Mouse (Mus musculus): ENCODE measurements around the gene Kcnc4. TPM values are rescaled to one million over a fixed set of nuclear protein-coding genes. Genes with fewer than 3 reads are reported as not detected.

Kcnc4 gene
- polyA plus RNA-seq, 1 experiment, result not detected

GRCm38 (mm10) chr3:107437666-107438065, 21.7 kb downstream of the Kcnc4 start:
- H3K36me3 ChIP-seq (replicated peaks; ENCODE audit: low read length), result no peaks in the 10 kb centered on the region
- peaks cover 59% of the 10 kb centered on the region for H3K27me3 ChIP-seq (replicated peaks)
- no peak overlapping the region for H3K4me3 ChIP-seq (replicated peaks)
- peaks cover 16% of the 10 kb centered on the region for H3K4me1 ChIP-seq
- H3K9me3 ChIP-seq, result no peaks in the 10 kb centered on the region
- TF ChIP-seq FLI1 (IDR thresholded peaks at IDR 0.05; ENCODE audit: low read length) (no peak), GATA1 (IDR thresholded peaks at IDR 0.05; ENCODE audit: borderline replicate concordance, low read length) (no peak)

GRCm38 (mm10) chr3:107436434-107436833, 22.9 kb downstream of the Kcnc4 start:
- H3K9me3 ChIP-seq, result no peaks in the 10 kb centered on the region

GRCm38 (mm10) chr3:107433614-107434013, 25.7 kb downstream of the Kcnc4 start:
- TF ChIP-seq FLI1 (IDR thresholded peaks at IDR 0.05; ENCODE audit: low read length), result no peak
- no peak for TF ChIP-seq GATA1 (IDR thresholded peaks at IDR 0.05; ENCODE audit: borderline replicate concordance, low read length)
- Histone ChIP-seq H3K4me3 (replicated peaks) (no peak overlapping the region), H3K36me3 (replicated peaks; ENCODE audit: low read length) (no peaks in the 10 kb centered on the region), H3K4me1 (no peaks in the 10 kb centered on the region), H3K9me3 (no peaks in the 10 kb centered on the region), H3K27me3 (replicated peaks) (peaks cover 48% of the 10 kb centered on the region)

More at GRCm38 (mm10) chr3:107436434-107436833, 22.9 kb downstream of the Kcnc4 start:
- H3K4me3 ChIP-seq (replicated peaks), result no peak overlapping the region
- TF ChIP-seq GATA1 (IDR thresholded peaks at IDR 0.05; ENCODE audit: borderline replicate concordance, low read length) (no peak), FLI1 (IDR thresholded peaks at IDR 0.05; ENCODE audit: low read length) (no peak)
- peaks cover 16% of the 10 kb centered on the region for H3K4me1 ChIP-seq
- H3K27me3 ChIP-seq (replicated peaks), result peaks cover 53% of the 10 kb centered on the region
- no peaks in the 10 kb centered on the region for H3K36me3 ChIP-seq (replicated peaks; ENCODE audit: low read length)

GRCm38 (mm10) chr3:107431268-107431667, 28.1 kb downstream of the Kcnc4 start:
- no peaks in the 10 kb centered on the region for H3K4me1 ChIP-seq
- H3K4me3 ChIP-seq (replicated peaks), result no peak overlapping the region
- no peaks in the 10 kb centered on the region for H3K36me3 ChIP-seq (replicated peaks; ENCODE audit: low read length)
- H3K27me3 ChIP-seq (replicated peaks), result peaks cover 44% of the 10 kb centered on the region
- peaks cover 13% of the 10 kb centered on the region for H3K9me3 ChIP-seq
- TF ChIP-seq FLI1 (IDR thresholded peaks at IDR 0.05; ENCODE audit: low read length), result no peak
- no peak for TF ChIP-seq GATA1 (IDR thresholded peaks at IDR 0.05; ENCODE audit: borderline replicate concordance, low read length)

GRCm38 (mm10) chr3:107424258-107425041, 34.9 kb downstream of the Kcnc4 start:
- no peak for TF ChIP-seq GATA1 (IDR thresholded peaks at IDR 0.05; ENCODE audit: borderline replicate concordance, low read length)
- TF ChIP-seq FLI1 (IDR thresholded peaks at IDR 0.05; ENCODE audit: low read length), result no peak
- H3K4me1 ChIP-seq, result no peaks in the 10 kb centered on the region
- H3K9me3 ChIP-seq, result peaks cover 33% of the 10 kb centered on the region
- H3K4me3 ChIP-seq (replicated peaks), result no peak overlapping the region
- H3K27me3 ChIP-seq (replicated peaks), result peaks cover 21% of the 10 kb centered on the region
- no peaks in the 10 kb centered on the region for H3K36me3 ChIP-seq (replicated peaks; ENCODE audit: low read length)

- peaks cover 22% of the 10 kb centered on the region for H3K27me3 ChIP-seq (replicated peaks)
- no peak for TF ChIP-seq GATA1 (IDR thresholded peaks at IDR 0.05; ENCODE audit: borderline replicate concordance, low read length)
- no peak for TF ChIP-seq FLI1 (IDR thresholded peaks at IDR 0.05; ENCODE audit: low read length)
- 0 out of 2 replicates have a peak, but pooled peaks cover 9% of the 10 kb centered on the region for H3K9me3 ChIP-seq
- no peak overlapping the region for H3K4me3 ChIP-seq (replicated peaks)
- no peaks in the 10 kb centered on the region for H3K4me1 ChIP-seq
- no peaks in the 10 kb centered on the region for H3K36me3 ChIP-seq (replicated peaks; ENCODE audit: low read length)
Observed at GRCm38 (mm10) chr3:107420156-107420555, 39.2 kb downstream of the Kcnc4 start.

- Histone ChIP-seq H3K4me3 (replicated peaks) (no peak overlapping the region), H3K36me3 (replicated peaks; ENCODE audit: low read length) (no peaks in the 10 kb centered on the region), H3K4me1 (no peaks in the 10 kb centered on the region), H3K27me3 (replicated peaks) (peaks cover 35% of the 10 kb centered on the region), H3K9me3 (0 out of 2 replicates have a peak, but pooled peaks cover 2% of the 10 kb centered on the region)
- TF ChIP-seq FLI1 (IDR thresholded peaks at IDR 0.05; ENCODE audit: low read length), result no peak
- TF ChIP-seq GATA1 (IDR thresholded peaks at IDR 0.05; ENCODE audit: borderline replicate concordance, low read length), result no peak
Observed at GRCm38 (mm10) chr3:107417287-107417644, 42.1 kb downstream of the Kcnc4 start.

- no peaks in the 10 kb centered on the region for H3K36me3 ChIP-seq (replicated peaks; ENCODE audit: low read length)
- TF ChIP-seq FLI1 (IDR thresholded peaks at IDR 0.05; ENCODE audit: low read length) (no peak), GATA1 (IDR thresholded peaks at IDR 0.05; ENCODE audit: borderline replicate concordance, low read length) (no peak)
- H3K4me1 ChIP-seq, result no peaks in the 10 kb centered on the region
- peaks cover 40% of the 10 kb centered on the region for H3K27me3 ChIP-seq (replicated peaks)
- H3K9me3 ChIP-seq, result no peaks in the 10 kb centered on the region
- H3K4me3 ChIP-seq (replicated peaks), result no peak overlapping the region
Observed at GRCm38 (mm10) chr3:107416541-107417286, 42.6 kb downstream of the Kcnc4 start.

GRCm38 (mm10) chr3:107413093-107413492, 46.3 kb downstream of the Kcnc4 start:
- TF ChIP-seq GATA1 (IDR thresholded peaks at IDR 0.05; ENCODE audit: borderline replicate concordance, low read length) (no peak), FLI1 (IDR thresholded peaks at IDR 0.05; ENCODE audit: low read length) (no peak)
- no peaks in the 10 kb centered on the region for H3K9me3 ChIP-seq
- no peak overlapping the region for H3K4me3 ChIP-seq (replicated peaks)
- no peaks in the 10 kb centered on the region for H3K36me3 ChIP-seq (replicated peaks; ENCODE audit: low read length)
- H3K27me3 ChIP-seq (replicated peaks), result peaks cover 45% of the 10 kb centered on the region
- H3K4me1 ChIP-seq, result no peaks in the 10 kb centered on the region

GRCm38 (mm10) chr3:107412509-107412908, 46.8 kb downstream of the Kcnc4 start:
- Histone ChIP-seq H3K4me3 (replicated peaks) (no peak overlapping the region), H3K36me3 (replicated peaks; ENCODE audit: low read length) (no peaks in the 10 kb centered on the region), H3K27me3 (replicated peaks) (peaks cover 47% of the 10 kb centered on the region), H3K4me1 (no peaks in the 10 kb centered on the region), H3K9me3 (no peaks in the 10 kb centered on the region)
- TF ChIP-seq GATA1 (IDR thresholded peaks at IDR 0.05; ENCODE audit: borderline replicate concordance, low read length) (no peak), FLI1 (IDR thresholded peaks at IDR 0.05; ENCODE audit: low read length) (no peak)

All from megakaryocyte, embryonic 14.5 days (primary cell).